Mouse (Mus musculus) CH12.LX (cell line): ENCODE data around the gene Exosc9. TPM values are rescaled to one million over a fixed set of nuclear protein-coding genes. Genes with fewer than 3 reads are reported as not detected.
A peak's percentile ranks its signal among the peaks of the same experiment; 100 is the strongest.

Source experiments
- DNase-seq: peaks from one replicate; pipeline ENCODE4 v3.0.0-alpha.2; 2013; ENCODE audit errors: extremely low read depth
- H3K27ac ChIP-seq: 2 replicates; pipeline ENCODE4 v1.5.1; 2012; ENCODE audit warnings: low read depth, mild to moderate bottlenecking, control low read depth, moderate library complexity; ENCODE audit not compliant: insufficient read depth
- H3K27me3 ChIP-seq: replicated peaks from 2 replicates; pipeline ENCODE3; 2012; ENCODE audit warnings: inconsistent platforms
- H3K36me3 ChIP-seq, 2 experiments: replicated peaks in 1 of 2; 2 replicates each; pipeline versions ENCODE3 to v1.6.1; 2012; ENCODE audit warnings: inconsistent platforms in 1 of 2, low read length in 1 of 2, mild to moderate bottlenecking in 1 of 2, mixed read lengths in 1 of 2, moderate library complexity in 1 of 2; ENCODE audit not compliant: control insufficient read depth in 1 of 2, insufficient read depth in 1 of 2
- H3K4me1 ChIP-seq, 2 experiments: 2 replicates each; pipeline ENCODE4 v1.6.1; 2012; ENCODE audit warnings: inconsistent platforms in 1 of 2, moderate library complexity in 1 of 2; ENCODE audit not compliant: insufficient read depth in 2 of 2, control insufficient read depth in 1 of 2
- H3K4me2 ChIP-seq: 2 replicates; pipeline ENCODE4 v1.6.1; 2012; ENCODE audit warnings: low read depth, mild to moderate bottlenecking, control low read depth; ENCODE audit not compliant: poor library complexity, insufficient read depth, severe bottlenecking
- H3K4me3 ChIP-seq, 3 experiments: fragments of 150-350 bp in 1 of 3; sonication (generic) in 1 of 3; replicated peaks in 1 of 3; 2 replicates each; pipeline versions ENCODE3 to v1.5.1; 2011 to 2012; ENCODE audit warnings: low read depth in 2 of 3, low read length in 2 of 3, mild to moderate bottlenecking in 2 of 3, moderate library complexity in 2 of 3, control low read depth in 1 of 3, improper control_type of control experiment in 1 of 3, inconsistent platforms in 1 of 3, mixed read lengths in 1 of 3; ENCODE audit not compliant: poor library complexity in 1 of 3
- H3K79me2 ChIP-seq: replicated peaks from 2 replicates; pipeline ENCODE4 v1.6.1; 2012; ENCODE audit warnings: mild to moderate bottlenecking, moderate library complexity; ENCODE audit not compliant: control insufficient read depth, poor library complexity, insufficient read depth, severe bottlenecking; ENCODE audit errors: extremely low read depth
- H3K9ac ChIP-seq: 2 replicates; pipeline ENCODE4 v1.6.1; 2012; ENCODE audit warnings: low read depth, mild to moderate bottlenecking, control low read depth, moderate library complexity; ENCODE audit not compliant: insufficient read depth
- H3K9me3 ChIP-seq: replicated peaks from 2 replicates; pipeline ENCODE3; 2012; ENCODE audit warnings: low read length, inconsistent platforms, mixed read lengths
- CHD1 ChIP-seq: IDR thresholded peaks from 2 replicates; pipeline ENCODE4 v1.6.1; 2012; ENCODE audit warnings: low read depth, low read length, improper control_type of control experiment, inconsistent platforms
- CHD2 ChIP-seq: IDR thresholded peaks from 2 replicates; pipeline ENCODE4 v1.6.1; 2011; ENCODE audit warnings: low read length, improper control_type of control experiment
- CTCF ChIP-seq, 2 experiments: IDR thresholded peaks in 1 of 2; conservative IDR thresholded peaks in 1 of 2; 2 replicates each; pipeline ENCODE4 v1.5.1; 2011 to 2012; ENCODE audit warnings: low read depth in 2 of 2, low read length in 2 of 2, improper control_type of control experiment in 1 of 2, inconsistent platforms in 1 of 2, mild to moderate bottlenecking in 1 of 2, moderate library complexity in 1 of 2
- E2F4 ChIP-seq: IDR thresholded peaks from 2 replicates; pipeline ENCODE4 v1.6.1; 2011; ENCODE audit warnings: low read depth, low read length, improper control_type of control experiment; ENCODE audit not compliant: insufficient replicate concordance
- ELF1 ChIP-seq: IDR thresholded peaks from 2 replicates; pipeline ENCODE4 v1.6.1; 2014; ENCODE audit warnings: low read depth, mild to moderate bottlenecking, inconsistent platforms, low read length, improper control_type of control experiment
- ETS1 ChIP-seq: conservative IDR thresholded peaks from 2 replicates; pipeline ENCODE4 v1.6.1; 2012; ENCODE audit warnings: low read depth, mild to moderate bottlenecking, inconsistent platforms, low read length, improper control_type of control experiment, moderate library complexity
- GABPA ChIP-seq: IDR thresholded peaks from 2 replicates; pipeline ENCODE4 v1.6.1; 2012; ENCODE audit warnings: low read depth, low read length, improper control_type of control experiment, inconsistent platforms; ENCODE audit not compliant: insufficient replicate concordance
- HCFC1 ChIP-seq: IDR thresholded peaks from 2 replicates; pipeline ENCODE4 v1.6.1; 2012; ENCODE audit warnings: low read depth, mild to moderate bottlenecking, inconsistent platforms, low read length, improper control_type of control experiment
- IRF4 ChIP-seq: IDR thresholded peaks from 2 replicates; pipeline ENCODE4 v1.6.1; 2014; ENCODE audit warnings: low read depth, mild to moderate bottlenecking, inconsistent platforms, low read length, improper control_type of control experiment
- JUN ChIP-seq: IDR thresholded peaks from 2 replicates; pipeline ENCODE4 v1.6.1; 2011; ENCODE audit warnings: low read depth, mild to moderate bottlenecking, low read length, improper control_type of control experiment, moderate library complexity; ENCODE audit not compliant: insufficient read depth
- JUND ChIP-seq: conservative IDR thresholded peaks from 2 replicates; pipeline ENCODE4 v1.6.1; 2011; ENCODE audit warnings: low read depth, low read length, improper control_type of control experiment
- KAT2A ChIP-seq: IDR thresholded peaks from 2 replicates; pipeline ENCODE4 v1.6.1; 2012; ENCODE audit warnings: low read length, improper control_type of control experiment, inconsistent platforms; ENCODE audit not compliant: insufficient replicate concordance
- MAFK ChIP-seq: IDR thresholded peaks from 2 replicates; pipeline ENCODE4 v1.6.1; 2011; ENCODE audit warnings: low read length, improper control_type of control experiment; ENCODE audit not compliant: insufficient replicate concordance
- MAX ChIP-seq: IDR thresholded peaks from 2 replicates; pipeline ENCODE4 v1.6.1; 2011; ENCODE audit warnings: low read length, improper control_type of control experiment
- MAZ ChIP-seq: IDR thresholded peaks from 2 replicates; pipeline ENCODE4 v1.6.1; 2012; ENCODE audit warnings: low read depth, mild to moderate bottlenecking, inconsistent platforms, low read length, improper control_type of control experiment, moderate library complexity
- MYC ChIP-seq: IDR thresholded peaks from 2 replicates; pipeline ENCODE4 v1.6.1; 2011; ENCODE audit warnings: low read depth, mild to moderate bottlenecking, improper control_type of control experiment, low read length
- NELFE ChIP-seq: IDR thresholded peaks from 2 replicates; pipeline ENCODE4 v1.6.1; 2011; ENCODE audit warnings: low read depth, low read length, improper control_type of control experiment
- NRF1 ChIP-seq: IDR thresholded peaks from 2 replicates; pipeline ENCODE4 v1.6.1; 2014; ENCODE audit warnings: low read depth, mild to moderate bottlenecking, inconsistent platforms, low read length, improper control_type of control experiment, moderate library complexity
- PAX5 ChIP-seq: IDR thresholded peaks from 2 replicates; pipeline ENCODE4 v1.6.1; 2012; ENCODE audit warnings: low read length, inconsistent platforms, mixed read lengths
- POLR2A ChIP-seq: IDR thresholded peaks from 2 replicates; pipeline ENCODE4 v1.6.1; 2011; ENCODE audit warnings: low read depth, mild to moderate bottlenecking, improper control_type of control experiment, low read length
- POLR2AphosphoS2 ChIP-seq: IDR thresholded peaks from 2 replicates; pipeline ENCODE4 v1.6.1; 2011; ENCODE audit warnings: low read depth, low read length, improper control_type of control experiment
- RAD21 ChIP-seq: IDR thresholded peaks from 2 replicates; pipeline ENCODE4 v1.6.1; 2011; ENCODE audit warnings: low read depth, mild to moderate bottlenecking, low read length, improper control_type of control experiment, moderate library complexity
- RCOR1 ChIP-seq: conservative IDR thresholded peaks from 2 replicates; pipeline ENCODE4 v1.6.1; 2012; ENCODE audit warnings: low read depth, mild to moderate bottlenecking, inconsistent platforms, low read length, improper control_type of control experiment
- SIN3A ChIP-seq: IDR thresholded peaks from 2 replicates; pipeline ENCODE4 v1.6.1; 2012; ENCODE audit warnings: low read length, improper control_type of control experiment, inconsistent platforms
- TBP ChIP-seq: conservative IDR thresholded peaks from 2 replicates; pipeline ENCODE4 v1.6.1; 2011; ENCODE audit warnings: low read depth, low read length, improper control_type of control experiment
- TCF12 ChIP-seq: IDR thresholded peaks from 2 replicates; pipeline ENCODE4 v1.6.1; 2014; ENCODE audit warnings: low read depth, mild to moderate bottlenecking, inconsistent platforms, low read length, improper control_type of control experiment
- UBTF ChIP-seq: IDR thresholded peaks from 2 replicates; pipeline ENCODE4 v1.6.1; 2012; ENCODE audit warnings: low read depth, mild to moderate bottlenecking, inconsistent platforms, low read length, improper control_type of control experiment, moderate library complexity
- USF1 ChIP-seq: IDR thresholded peaks from 2 replicates; pipeline ENCODE4 v1.6.1; 2014; ENCODE audit warnings: low read depth, mild to moderate bottlenecking, inconsistent platforms, low read length, improper control_type of control experiment
- USF2 ChIP-seq: conservative IDR thresholded peaks from 2 replicates; pipeline ENCODE4 v1.6.1; 2011; ENCODE audit warnings: low read depth, low read length, improper control_type of control experiment
- ZKSCAN1 ChIP-seq: IDR thresholded peaks from 2 replicates; pipeline ENCODE4 v1.6.1; 2012; ENCODE audit warnings: low read depth, inconsistent platforms, low read length, improper control_type of control experiment, borderline replicate concordance
- ZMIZ1 ChIP-seq: IDR thresholded peaks from 2 replicates; pipeline ENCODE4 v1.6.1; 2012; ENCODE audit warnings: low read depth, mild to moderate bottlenecking, inconsistent platforms, low read length, improper control_type of control experiment
- dilution Hi-C: fragments of 300-500 bp; cut with MboI; formaldehyde crosslinking; loops from 2 replicates; pipeline ENCODE4 v1.14.3; 2020; ENCODE audit warnings: low sequenced_read_pairs; ENCODE audit not compliant: extremely low pct_unique_long_range_greater_than_20kb, extremely low pct_ligation_motif_present
- in situ Hi-C: fragments of 300-500 bp; cut with MboI; formaldehyde crosslinking; loops from 3 replicates; pipeline ENCODE4 v1.14.3; 2019; ENCODE audit warnings: low sequenced_read_pairs, low pct_ligation_motif_present, low pct_unique_long_range_greater_than_20kb, mixed read lengths
- polyA plus RNA-seq: library from polyadenylated mRNA; unstranded; fragments of >175 nt; gene quantifications from 2 replicates; pipeline ENCODE4 v1.2.1, GENCODE M21; 2012; ENCODE audit warnings: low read depth; ENCODE audit not compliant: insufficient read length
- total RNA-seq, 2 experiments: library from RNA; depleted of rRNA; stranded (reverse); fragments of 300-350 nt in 1 of 2; fragments of >200 nt in 1 of 2; gene quantifications; 2 replicates each; pipeline ENCODE4 v1.2.3; 2012 to 2014

Exosc9 gene
- total and polyA plus RNA-seq, 3 experiments, result 60.6 to 149 (median 128) TPM

GRCm38 (mm10) chr3:36571361-36571826, 19.0 kb downstream of the Exosc9 start:
- peak overlapping the region; percentile 12; the same call in 1 of the 2 replicates for H3K27ac ChIP-seq
- no peak for DNase-seq

GRCm38 (mm10) chr3:36571827-36572378, 19.5 kb downstream of the Exosc9 start, which contains the start of gene Ccna2:
Gene Ccna2 (minus strand): TSS chr3:36572150.
- dilution Hi-C loops (no loop called here), in situ Hi-C loops (no loop called here)
- TF ChIP-seq MAX, result peak; percentile 77
- no peak for TF ChIP-seq CHD1
- no peak for TF ChIP-seq ZKSCAN1
- TF ChIP-seq ZMIZ1, result peak; percentile 95
- peak; percentile 99 for TF ChIP-seq SIN3A
- peak; percentile 75 for TF ChIP-seq TCF12
- TF ChIP-seq RCOR1, result no peak; the same call in 1 of the 2 replicates
- TF ChIP-seq KAT2A, result peak; percentile 85; the same call in 1 of the 2 replicates
- no peak; the same call in 1 of the 2 replicates for TF ChIP-seq USF1
- no peak for TF ChIP-seq UBTF
- TF ChIP-seq ELF1, result peak; percentile 70; the same call in 1 of the 2 replicates
- TF ChIP-seq JUND, result no peak
- no peak for TF ChIP-seq MAFK
- peak; percentile 88 for TF ChIP-seq HCFC1
- no peak for TF ChIP-seq PAX5
- TF ChIP-seq ETS1, result 0 out of 2 replicates have a peak, but pooled peaks have one; percentile 17
- no peak; the same call in 1 of the 2 replicates for TF ChIP-seq GABPA
- TF ChIP-seq NELFE, result peak; percentile 90
- peak; percentile 69 for TF ChIP-seq MYC
- peak; percentile 93 for TF ChIP-seq MAZ
- peak; percentile 74; the same call in 1 of the 2 replicates for TF ChIP-seq TBP
- peak; percentile 12 to 83; a peak in 2 of 4 replicates for TF ChIP-seq CTCF (conservative IDR thresholded peaks at IDR 0.05 in 1 of 2, IDR thresholded peaks at IDR 0.05 in 1 of 2; ENCODE audit: low read depth in 2 of 2, low read length in 2 of 2)
- TF ChIP-seq NRF1, result peak; percentile 99
- TF ChIP-seq IRF4, result peak; percentile 68
- TF ChIP-seq RAD21, result peak; percentile 46
- TF ChIP-seq E2F4, result peak; percentile 94
- TF ChIP-seq JUN, result no peak
- no peak for TF ChIP-seq USF2
- peak; percentile 54 for TF ChIP-seq CHD2
- peak; percentile 97 for TF ChIP-seq POLR2A
- peak; percentile 86; the same call in 1 of the 2 replicates for TF ChIP-seq POLR2AphosphoS2

More at GRCm38 (mm10) chr3:36571361-36571826, 19.0 kb downstream of the Exosc9 start:
- Histone ChIP-seq H3K27me3 (no peaks in the 10 kb centered on the region), H3K9ac (peak overlapping the region; percentile 89), H3K4me3 (peak overlapping the region; percentile 86 to 99 (median 98)), H3K4me1 (peaks cover 5 to 30% of the 10 kb centered on the region in 2 experiments), H3K9me3 (no peaks in the 10 kb centered on the region), H3K36me3 (peaks cover 34 to 37% of the 10 kb centered on the region in 2 experiments), H3K4me2 (peak overlapping the region; percentile 92), H3K79me2 (peaks cover 35% of the 10 kb centered on the region)
- in situ Hi-C loops, result no loop called here
- dilution Hi-C loops, result no loop called here
- TF ChIP-seq SIN3A (no peak), USF2 (no peak)

More at GRCm38 (mm10) chr3:36571827-36572378, 19.5 kb downstream of the Exosc9 start, which contains the start of gene Ccna2:
- Histone ChIP-seq H3K4me3 (peak within 1 kb of the TSS; percentile 86 to 99 (median 98)), H3K4me2 (peak within 1 kb of the TSS; percentile 92), H3K4me1 (peaks cover 5 to 30% of the 10 kb centered on the region in 2 experiments), H3K9ac (peak within 1 kb of the TSS; percentile 89), H3K36me3 (peaks cover 28 to 32% of the 10 kb centered on the region in 2 experiments), H3K9me3 (no peaks in the 10 kb centered on the region), H3K27ac (peak within 1 kb of the TSS; percentile 12; the same call in 1 of the 2 replicates), H3K79me2 (peaks cover 35% of the 10 kb centered on the region), H3K27me3 (no peaks in the 10 kb centered on the region)
- DNase-seq, result peak; percentile 97
